Mouse (Mus musculus) ES-Bruce4 (cell line): Measurements from ENCODE around the gene Arid1b. TPM values are rescaled to one million over a fixed set of nuclear protein-coding genes. Genes with fewer than 3 reads are reported as not detected.

ENCODE experiments used
- H3K27ac ChIP-seq: 2 replicates; pipeline ENCODE4 v1.5.1; 2012; ENCODE audit warnings: low read length, inconsistent platforms; ENCODE audit not compliant: insufficient read depth
- H3K27me3 ChIP-seq: 2 replicates; pipeline ENCODE4 v1.6.1; 2012; ENCODE audit warnings: mild to moderate bottlenecking, low read length, inconsistent platforms; ENCODE audit not compliant: control insufficient read depth, poor library complexity, insufficient read depth, severe bottlenecking
- H3K36me3 ChIP-seq: 2 replicates; pipeline ENCODE4 v1.6.1; 2012; ENCODE audit warnings: inconsistent platforms, mild to moderate bottlenecking, low read length, moderate library complexity; ENCODE audit not compliant: control insufficient read depth, poor library complexity, insufficient read depth, severe bottlenecking
- H3K4me1 ChIP-seq: one replicate; pipeline ENCODE4 v1.8.1; 2011; ENCODE audit warnings: low read length; ENCODE audit not compliant: control insufficient read depth, insufficient read depth
- H3K4me3 ChIP-seq: 2 replicates; pipeline ENCODE4 v1.5.1; 2011; ENCODE audit warnings: low read depth, mild to moderate bottlenecking, low read length
- H3K9ac ChIP-seq: 2 replicates; pipeline ENCODE4 v1.6.1; 2012; ENCODE audit warnings: low read depth, mild to moderate bottlenecking, inconsistent platforms; ENCODE audit not compliant: poor library complexity, severe bottlenecking
- H3K9me3 ChIP-seq: replicated peaks from 2 replicates; pipeline ENCODE4 v1.6.1; 2012; ENCODE audit warnings: mild to moderate bottlenecking, low read length, inconsistent platforms; ENCODE audit not compliant: control insufficient read depth, poor library complexity, insufficient read depth, severe bottlenecking
- CTCF ChIP-seq: IDR thresholded peaks from one replicate; pipeline ENCODE4 v1.8.1; 2011; ENCODE audit warnings: low read depth, low read length
- EP300 ChIP-seq: IDR thresholded peaks from 2 replicates; pipeline ENCODE4 v1.6.1; 2011; ENCODE audit warnings: low read depth, low read length; ENCODE audit not compliant: insufficient read depth
- POLR2A ChIP-seq: IDR thresholded peaks from one replicate; pipeline ENCODE4 v1.8.1; 2011; ENCODE audit warnings: low read length; ENCODE audit not compliant: insufficient read depth
- polyA plus RNA-seq: library from polyadenylated mRNA; stranded (reverse); fragments of >200 nt; gene quantifications from 2 replicates; pipeline ENCODE4 v1.2.4, GENCODE M21; 2011; ENCODE audit warnings: low read depth; ENCODE audit not compliant: missing spikeins, insufficient read depth, insufficient read length

Gene Arid1b
- polyA plus RNA-seq, 1 experiment = 20.4 TPM

DNA sequence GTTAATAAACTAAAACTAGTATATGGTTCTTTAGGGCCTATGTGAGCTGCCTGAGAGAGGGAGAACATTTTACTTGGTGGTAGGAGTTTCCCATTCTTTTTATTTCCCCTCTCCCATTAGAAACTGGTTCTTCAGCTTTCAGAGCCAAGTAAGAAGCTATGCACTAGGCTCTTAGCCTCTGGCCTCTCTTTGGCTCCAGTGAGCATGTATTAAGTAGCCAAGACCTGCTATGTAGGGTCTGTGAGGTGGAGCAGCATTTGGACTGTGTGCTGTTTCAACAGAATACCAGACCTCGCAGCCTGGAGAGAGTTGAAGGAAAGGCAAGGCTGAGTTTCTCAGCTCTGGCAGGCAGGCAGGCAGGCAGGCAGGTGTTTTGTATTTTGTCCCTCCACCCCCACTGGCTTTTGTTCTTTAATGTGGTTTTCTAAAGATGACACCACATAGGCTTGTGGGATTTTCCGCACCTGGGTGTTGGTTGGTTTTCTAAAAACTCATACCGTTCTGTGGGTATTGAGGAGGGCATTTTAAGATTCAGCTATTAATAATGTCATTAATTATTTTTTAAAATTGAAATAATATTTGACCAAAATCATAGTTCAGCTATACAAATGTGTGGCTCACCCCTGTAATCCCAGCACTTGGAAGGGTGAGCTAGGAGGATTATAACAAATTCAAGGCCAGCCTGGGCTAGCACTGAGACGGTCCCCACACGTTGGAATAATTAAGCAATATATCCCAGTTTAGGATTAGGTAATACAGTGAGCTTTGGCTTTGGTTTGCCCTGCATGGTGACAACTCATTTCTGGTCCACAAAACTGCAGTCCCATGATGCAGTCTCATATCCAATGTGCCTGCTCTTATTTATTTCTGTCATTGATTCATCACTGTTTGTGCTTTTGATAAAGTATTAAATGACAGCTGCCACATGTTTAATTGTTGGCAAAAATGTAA is 132.0 kb downstream of the Arid1b start:
- Histone ChIP-seq H3K4me1 (peaks cover 2% of the 10 kb centered on the region), H3K27me3 (no peaks in the 10 kb centered on the region), H3K27ac (no peak overlapping the region), H3K9me3 (no peaks in the 10 kb centered on the region), H3K4me3 (no peak overlapping the region), H3K9ac (no peak overlapping the region), H3K36me3 (no peaks in the 10 kb centered on the region)
- TF ChIP-seq POLR2A (no peak), CTCF (no peak), EP300 (no peak)

DNA sequence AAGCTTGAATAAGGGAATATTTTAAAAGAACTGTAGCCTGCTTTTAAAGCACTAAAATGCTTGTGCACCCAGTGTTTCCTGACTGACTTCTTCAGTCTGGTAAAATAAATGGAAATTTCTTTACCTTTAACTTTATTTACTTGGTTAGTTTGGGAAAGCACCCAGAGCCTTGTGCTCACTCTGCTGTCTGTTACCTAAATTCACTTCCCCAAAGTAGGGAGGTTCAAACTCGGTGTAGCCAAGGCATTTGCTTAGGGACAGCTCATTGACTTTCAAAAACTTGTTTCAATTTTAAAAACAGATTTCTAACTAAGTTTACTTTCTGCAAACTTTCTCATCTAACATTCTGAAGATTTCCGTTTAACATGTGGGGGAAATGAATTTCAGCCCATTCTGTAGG is 135.5 kb downstream of the Arid1b start:
- Histone ChIP-seq H3K36me3 (no peaks in the 10 kb centered on the region), H3K4me3 (no peak overlapping the region), H3K27ac (no peak overlapping the region), H3K9ac (no peak overlapping the region), H3K9me3 (no peaks in the 10 kb centered on the region), H3K4me1 (peaks cover 2% of the 10 kb centered on the region), H3K27me3 (no peaks in the 10 kb centered on the region)
- TF ChIP-seq POLR2A (no peak), CTCF (no peak)

DNA sequence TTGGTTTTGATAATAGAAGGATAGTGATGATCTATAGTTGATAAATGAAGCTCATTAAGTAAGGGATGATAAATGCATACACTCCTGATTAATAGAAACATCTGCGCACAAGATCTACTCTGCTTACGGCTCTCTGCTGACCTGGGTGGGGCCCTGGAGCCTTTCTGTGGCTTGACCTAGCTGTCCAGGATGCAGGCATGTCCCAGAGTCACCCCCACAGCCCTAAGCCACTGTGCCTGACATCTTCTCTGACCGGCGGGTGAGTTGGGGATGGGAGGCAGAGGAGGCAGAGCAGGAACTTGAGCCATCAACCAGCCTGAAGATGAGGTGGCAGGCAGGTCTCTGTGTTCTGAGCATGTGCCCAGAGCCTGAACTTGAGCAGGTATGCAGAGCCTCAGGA is 136.0 kb downstream of the Arid1b start:
- H3K27ac ChIP-seq = no peak overlapping the region
- peaks cover 2% of the 10 kb centered on the region for H3K4me1 ChIP-seq
- no peaks in the 10 kb centered on the region for H3K36me3 ChIP-seq
- no peak overlapping the region for H3K9ac ChIP-seq
- no peaks in the 10 kb centered on the region for H3K27me3 ChIP-seq
- no peaks in the 10 kb centered on the region for H3K9me3 ChIP-seq
- H3K4me3 ChIP-seq = no peak overlapping the region
- TF ChIP-seq POLR2A = no peak
- no peak for TF ChIP-seq EP300
- no peak for TF ChIP-seq CTCF

DNA sequence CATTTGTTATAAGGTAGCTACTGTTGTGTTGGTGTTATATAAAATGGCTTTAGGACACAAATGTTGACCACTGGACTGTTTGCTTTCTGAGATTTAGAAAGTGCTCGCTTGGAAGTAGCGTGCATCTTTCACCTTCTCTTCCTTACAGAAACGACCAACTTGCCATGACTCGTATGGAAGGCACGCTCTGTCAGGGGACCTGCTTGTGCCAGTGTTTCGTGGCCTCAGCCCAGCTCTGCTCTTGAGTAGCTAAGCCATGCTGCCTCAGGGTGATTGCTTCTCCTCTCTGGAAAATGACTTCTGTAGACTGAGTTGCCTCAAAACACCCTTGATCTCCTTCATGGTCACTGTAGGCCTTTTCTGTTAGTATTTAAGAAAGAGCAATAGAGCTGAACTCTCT is 137.6 kb downstream of the Arid1b start:
- TF ChIP-seq CTCF (no peak), POLR2A (no peak), EP300 (no peak)
- Histone ChIP-seq H3K4me1 (peaks cover 2% of the 10 kb centered on the region), H3K27me3 (no peaks in the 10 kb centered on the region), H3K9ac (no peak overlapping the region), H3K9me3 (no peaks in the 10 kb centered on the region), H3K4me3 (no peak overlapping the region), H3K36me3 (no peaks in the 10 kb centered on the region), H3K27ac (no peak overlapping the region)

DNA sequence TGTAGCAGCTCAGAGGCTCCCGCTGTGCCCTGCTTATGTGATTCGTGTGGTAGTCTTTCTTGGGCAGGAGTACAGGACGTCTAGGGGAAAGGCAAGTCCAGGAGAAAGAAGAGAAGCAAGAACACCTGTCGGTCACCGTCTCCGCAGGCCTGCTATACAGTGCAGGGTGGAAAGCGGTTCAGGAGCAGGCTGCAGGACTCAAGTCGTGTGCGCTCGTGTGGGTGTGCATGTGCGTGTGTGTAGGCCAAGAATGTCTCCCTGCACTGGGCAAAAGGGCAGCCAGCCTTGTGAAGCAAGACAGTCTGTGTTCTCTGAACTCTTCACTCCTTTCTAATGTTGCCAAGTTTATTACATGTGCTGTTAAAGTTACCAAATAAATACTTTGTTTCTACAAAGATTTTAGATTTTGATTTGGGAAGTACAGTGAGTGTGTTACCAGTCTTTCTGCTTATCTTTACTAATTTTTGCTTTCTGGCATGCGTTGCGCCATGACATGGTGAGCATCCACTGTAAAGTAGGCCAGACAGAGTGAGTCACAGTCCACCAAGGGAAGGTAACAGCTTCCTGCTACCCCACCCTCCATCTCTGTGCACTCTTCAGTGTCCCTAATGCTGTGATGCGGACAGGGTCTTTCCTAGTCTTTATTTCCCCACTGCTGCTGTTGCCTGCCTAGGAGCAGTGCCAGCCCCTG is 138.3 kb downstream of the Arid1b start:
- H3K27me3 ChIP-seq = no peaks in the 10 kb centered on the region
- no peaks in the 10 kb centered on the region for H3K9me3 ChIP-seq
- H3K9ac ChIP-seq = no peak overlapping the region
- H3K4me3 ChIP-seq = no peak overlapping the region
- H3K4me1 ChIP-seq = peaks cover 2% of the 10 kb centered on the region
- TF ChIP-seq POLR2A (no peak), CTCF (no peak), EP300 (no peak)
- no peaks in the 10 kb centered on the region for H3K36me3 ChIP-seq
- no peak overlapping the region for H3K27ac ChIP-seq

DNA sequence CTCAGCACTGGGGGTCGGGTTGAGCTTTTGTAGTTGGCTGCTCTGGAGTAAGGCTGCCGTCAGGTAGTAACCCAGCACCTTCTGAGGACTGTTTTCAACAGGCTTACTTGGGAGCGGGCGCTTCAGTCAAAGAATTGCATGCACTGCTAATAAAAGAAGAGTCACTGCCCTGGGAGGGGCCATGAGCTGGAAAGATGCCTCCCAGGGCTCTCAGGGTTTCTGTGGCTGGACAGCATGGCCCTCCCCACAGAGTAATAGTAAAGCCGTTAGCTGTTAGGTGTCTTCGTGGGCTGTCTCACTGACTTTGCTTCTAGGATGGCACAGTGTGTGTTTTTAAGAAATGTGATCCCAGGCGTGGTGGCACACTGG is 138.8 kb downstream of the Arid1b start:
- no peak for TF ChIP-seq POLR2A
- no peak for TF ChIP-seq EP300
- TF ChIP-seq CTCF = no peak
- no peaks in the 10 kb centered on the region for H3K36me3 ChIP-seq
- no peaks in the 10 kb centered on the region for H3K27me3 ChIP-seq
- no peak overlapping the region for H3K4me3 ChIP-seq
- no peaks in the 10 kb centered on the region for H3K9me3 ChIP-seq
- peaks cover 2% of the 10 kb centered on the region for H3K4me1 ChIP-seq
- H3K9ac ChIP-seq = no peak overlapping the region
- no peak overlapping the region for H3K27ac ChIP-seq
